ENCODE assay signal across 9 mouse cellular contexts in the genomic region with DNA sequence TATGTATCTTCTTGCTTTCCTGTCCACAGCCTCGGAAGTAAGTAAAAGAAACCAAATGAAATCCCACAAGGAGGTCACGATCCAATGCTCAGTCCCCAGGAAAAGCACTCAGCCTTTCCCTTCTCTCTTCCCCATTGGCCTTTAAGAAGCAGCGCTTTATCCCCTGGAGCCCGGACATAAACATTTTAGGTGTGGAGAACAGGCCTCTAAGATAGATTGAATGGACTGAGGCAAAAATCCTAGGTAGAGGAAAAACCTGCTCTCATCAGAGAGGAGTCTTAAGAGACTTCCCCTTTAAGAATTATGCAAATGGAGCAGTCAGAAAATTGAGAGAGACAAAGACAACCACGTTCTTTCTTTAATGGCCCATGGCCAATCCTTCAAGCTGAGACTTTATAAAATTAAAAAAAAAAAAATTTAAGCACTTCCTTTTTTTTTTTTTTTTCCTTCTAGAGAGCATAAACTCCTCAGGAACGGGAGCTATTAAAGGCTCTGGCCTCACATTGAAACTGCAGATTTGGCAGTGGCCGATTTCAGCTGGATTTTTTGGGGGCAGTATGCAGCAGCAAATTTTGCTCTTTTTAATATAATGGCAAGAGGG.
DNase-seq lines count a peak whose midpoint lies in the region; ATAC-seq and TF ChIP-seq lines count a peak whose summit lies in the region.
"Had no signal": no experiment of that assay in that cellular context is flagged by ENCODE, and none has a peak within 500 bp of the region (broad histone marks: within the 10 kb centered on the region; RNA-seq: fewer than 3 reads in every experiment).

No protein-coding gene starts in this region.

- no peak for TF ChIP-seq EP300 in lung, postnatal 0 days (IDR thresholded peaks at IDR 0.05)

- 31% methylated on average over 7 of the region's 7 CpGs for WGBS in lung, postnatal 0 days
- WGBS in limb, embryonic 14.5 days: 26% methylated on average over 7 of the region's 7 CpGs
- WGBS in stomach, embryonic 16.5 days: 27% methylated on average over 7 of the region's 7 CpGs

- TF ChIP-seq POLR2A in limb, embryonic 14.5 days (IDR thresholded peaks at IDR 0.05; ENCODE audit: borderline replicate concordance, extremely low read depth, insufficient read depth, insufficient read length): no peak

- peak overlapping the region; percentile 48 for H3K4me2 ChIP-seq in lung, postnatal 0 days (replicated peaks; ENCODE audit: low read depth, low read length)
- peak overlapping the region; percentile 52 for H3K4me2 ChIP-seq in limb, embryonic 14.5 days (replicated peaks; ENCODE audit: low read depth, low read length, severe bottlenecking)
- peak overlapping the region; percentile 45 for H3K4me2 ChIP-seq in stomach, embryonic 16.5 days (ENCODE audit: low read depth, low read length)

- H3K9me3 ChIP-seq in lung, postnatal 0 days (ENCODE audit: low read length): no peaks in the 10 kb centered on the region
- H3K9me3 ChIP-seq in limb, embryonic 14.5 days (ENCODE audit: control insufficient read depth, low read length): no peaks in the 10 kb centered on the region
- H3K9me3 ChIP-seq in stomach, embryonic 16.5 days (replicated peaks; ENCODE audit: control insufficient read depth, low read length): no peaks in the 10 kb centered on the region

- ATAC-seq in cerebellum, adult (ENCODE audit: insufficient number of reproducible peaks, low FRiP score, low TSS enrichment): 0 out of 2 replicates have a peak, but pooled peaks have one; percentile 15
- ATAC-seq in lung, postnatal 0 days: no peak
- no peak; the same call in 1 of the 2 replicates for ATAC-seq in limb, embryonic 14.5 days (ENCODE audit: low FRiP score, low read depth)
- ATAC-seq in stomach, embryonic 16.5 days (ENCODE audit: insufficient read depth, low FRiP score): no peak

- peak overlapping the region; percentile 8; the same call in 1 of the 2 replicates for H3K4me3 ChIP-seq in lung, postnatal 0 days (ENCODE audit: low read depth, low read length)
- peak overlapping the region; percentile 20 for H3K4me3 ChIP-seq in limb, embryonic 14.5 days (replicated peaks; ENCODE audit: low read length)
- peak overlapping the region; percentile 16; the same call in 1 of the 2 replicates for H3K4me3 ChIP-seq in stomach, embryonic 16.5 days (replicated peaks; ENCODE audit: low read length)

- no peak overlapping the region for H3K27ac ChIP-seq in lung, postnatal 0 days (ENCODE audit: low read length)
- 0 out of 2 replicates have a peak overlapping the region, but pooled peaks have one; percentile 40 for H3K27ac ChIP-seq in limb, embryonic 14.5 days (replicated peaks; ENCODE audit: low read depth, low read length)
- H3K27ac ChIP-seq in stomach, embryonic 16.5 days (ENCODE audit: low read length): no peak overlapping the region

- no peak for TF ChIP-seq CTCF in lung, postnatal 0 days (IDR thresholded peaks at IDR 0.05)

- H3K4me1 ChIP-seq in lung, postnatal 0 days (ENCODE audit: insufficient read depth, low read depth, low read length): peaks cover 6% of the 10 kb centered on the region; the same call in 1 of the 2 replicates
- peaks cover 15% of the 10 kb centered on the region for H3K4me1 ChIP-seq in limb, embryonic 14.5 days (ENCODE audit: control insufficient read depth, insufficient read depth, low read length)
- H3K4me1 ChIP-seq in stomach, embryonic 16.5 days (ENCODE audit: control insufficient read depth, insufficient read depth, low read length): 0 out of 2 replicates have a peak, but pooled peaks cover 3% of the 10 kb centered on the region

- intact Hi-C loops in left cerebral cortex, postnatal 36 days (cut with DNase I): no loop called here

- H3K27me3 ChIP-seq in lung, postnatal 0 days (replicated peaks; ENCODE audit: insufficient read depth, low read length): no peaks in the 10 kb centered on the region
- no peaks in the 10 kb centered on the region for H3K27me3 ChIP-seq in limb, embryonic 14.5 days (ENCODE audit: control insufficient read depth, insufficient read depth, low read length)
- H3K27me3 ChIP-seq in stomach, embryonic 16.5 days (ENCODE audit: control insufficient read depth, insufficient read depth, low read length): no peaks in the 10 kb centered on the region

- DNase-seq in cerebellum, postnatal 14 days: no peak
- DNase-seq in lung, postnatal 0 days (ENCODE audit: low spot score): peak; percentile 30
- DNase-seq in lung, postnatal 14 days: no peak
- DNase-seq in limb, embryonic 14.5 days (ENCODE audit: low spot score): peak; percentile 48
- DNase-seq in left cerebral cortex, postnatal 36 days (ENCODE audit: low spot score in 2 of 2): no peak
- no peak for DNase-seq in ovary, postnatal 10 days (ENCODE audit: low spot score)
- DNase-seq: layer of hippocampus, adult 9-11 months had no signal

- no peaks in the 10 kb centered on the region for H3K36me3 ChIP-seq in lung, postnatal 0 days (ENCODE audit: insufficient read depth, low read length)
- H3K36me3 ChIP-seq in limb, embryonic 14.5 days (ENCODE audit: control insufficient read depth, insufficient read depth, low read length): no peaks in the 10 kb centered on the region
- H3K36me3 ChIP-seq in stomach, embryonic 16.5 days (ENCODE audit: control insufficient read depth, insufficient read depth, low read length): no peaks in the 10 kb centered on the region

- no peak overlapping the region for H3K9ac ChIP-seq in lung, postnatal 0 days (replicated peaks; ENCODE audit: low read depth)
- 0 out of 2 replicates have a peak overlapping the region, but pooled peaks have one; percentile 16 for H3K9ac ChIP-seq in limb, embryonic 14.5 days (ENCODE audit: low read depth, low read length, severe bottlenecking)
- no peak overlapping the region for H3K9ac ChIP-seq in stomach, embryonic 16.5 days (ENCODE audit: low read length)

Comparison
In these comparisons a context has a peak if more than half of its experiments do, and no peak if none do; other contexts are left out.
1. DNase-seq: peak in lung, postnatal 0 days (single experiment) and limb, embryonic 14.5 days (single experiment); none in cerebellum, postnatal 14 days (0 of 2), lung, postnatal 14 days (single experiment), left cerebral cortex, postnatal 36 days (0 of 2) and ovary, postnatal 10 days (single experiment).
2. Peak in every context shown above with its lines, with median percentiles within 50 percentile points of each other: H3K4me2 ChIP-seq and H3K4me3 ChIP-seq.